Mouse (Mus musculus) embryonic fibroblast, embryonic 13.5 days (primary cell): ENCODE measurements around the gene Cflar.

ENCODE experiments used
- CTCF ChIP-seq: IDR thresholded peaks from 2 replicates; pipeline ENCODE4 v1.5.1; 2011; ENCODE audit warnings: mild to moderate bottlenecking, control low read depth, low read length, moderate library complexity, borderline replicate concordance; ENCODE audit not compliant: insufficient read depth
- POLR2A ChIP-seq: IDR thresholded peaks from 2 replicates; pipeline ENCODE4 v1.6.1; 2011; ENCODE audit warnings: low read depth, mild to moderate bottlenecking, control low read depth, low read length, moderate library complexity

GRCm38 (mm10) chr1:58775361-58775760, 64.1 kb downstream of the Cflar start:
- no peak for TF ChIP-seq POLR2A
- TF ChIP-seq CTCF: no peak
